Mouse (Mus musculus) lung, adult 2 months (tissue): ENCODE measurements around the gene Dpp9.
A peak's percentile ranks its signal among the peaks of the same experiment; 100 is the strongest.

Experiments
- CTCF ChIP-seq: fragments of 200-500 bp; IDR thresholded peaks from 2 replicates; pipeline ENCODE4 v1.5.1; 2011; ENCODE audit warnings: mild to moderate bottlenecking, low read length, control low read depth; ENCODE audit not compliant: insufficient read depth
- POLR2A ChIP-seq: fragments of 200-500 bp; IDR thresholded peaks from 2 replicates; pipeline ENCODE4 v1.6.1; 2011; ENCODE audit warnings: low read depth, mild to moderate bottlenecking, control low read depth, low read length, borderline replicate concordance; ENCODE audit errors: extremely low read depth

DNA sequence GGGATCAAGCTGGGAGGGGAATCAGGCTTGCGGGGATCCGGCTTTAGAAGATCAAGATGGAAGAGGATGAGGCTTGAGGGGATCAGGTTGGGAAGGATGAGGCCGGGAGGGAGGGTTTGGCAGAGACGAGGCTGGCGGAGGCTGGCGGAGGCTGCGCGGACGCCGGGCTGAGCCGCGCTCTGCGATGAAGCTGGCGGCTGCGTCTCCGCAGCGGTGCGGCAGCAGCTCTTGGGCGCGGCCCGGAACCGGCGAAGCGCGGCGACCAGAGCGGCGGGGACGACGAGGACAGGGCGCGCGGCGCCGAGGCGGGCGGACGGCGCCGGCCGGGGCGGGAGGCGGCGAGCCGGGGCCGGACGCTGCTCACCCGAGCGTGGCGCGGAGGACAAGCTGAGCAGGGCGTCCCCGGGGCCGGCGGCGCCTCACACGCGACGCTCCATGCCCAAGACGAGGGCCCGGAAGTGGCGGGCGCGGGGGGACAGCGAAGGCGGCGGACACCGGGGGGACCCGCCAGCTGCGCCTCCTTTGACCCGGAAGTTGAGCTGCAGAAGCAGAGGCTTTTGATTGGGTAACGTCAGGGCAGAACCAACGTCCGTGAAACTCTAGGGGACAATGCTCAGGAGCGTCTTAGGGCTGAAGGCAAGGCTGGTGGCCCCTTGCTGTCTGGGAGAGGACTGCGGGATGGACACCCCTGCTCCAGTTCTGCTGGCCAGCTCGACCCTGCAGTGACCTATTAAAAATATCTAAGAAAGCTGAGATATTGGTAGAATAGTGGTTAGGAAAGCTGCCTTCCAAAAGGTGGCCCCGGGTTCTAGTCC, at the start of gene Dpp9:
- TF ChIP-seq CTCF (0 out of 2 replicates have a peak, but pooled peaks have one; percentile 31), POLR2A (peak; percentile 86; the same call in 1 of the 2 replicates)
